In the genomic region with DNA sequence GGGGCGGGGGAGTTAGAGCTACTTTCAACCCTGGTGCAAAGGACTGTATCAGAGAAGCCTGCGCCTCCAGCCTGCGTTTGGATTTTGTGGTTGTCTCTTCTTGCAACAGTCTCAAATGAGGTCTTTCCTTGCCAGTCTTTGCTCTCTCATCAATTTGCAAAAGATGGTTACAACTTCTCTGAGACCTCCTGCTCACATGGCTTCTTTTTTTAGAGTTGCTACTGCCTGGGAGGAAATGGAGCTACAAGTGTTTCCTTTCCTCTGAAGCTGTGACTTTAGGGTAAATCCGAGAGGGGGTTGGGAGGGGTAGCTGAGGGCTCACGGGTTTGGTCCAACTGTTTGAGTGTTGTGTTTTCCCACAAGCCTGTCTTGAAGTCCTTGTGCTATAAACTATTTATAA, we compare ENCODE assay signal across 11 mouse cellular contexts. TPM values are rescaled to one million over a fixed set of nuclear protein-coding genes. Genes with fewer than 3 reads are reported as not detected.
DNase-seq lines count a peak whose midpoint lies in the region; ATAC-seq and TF ChIP-seq lines count a peak whose summit lies in the region.
"Had no signal": no experiment of that assay in that cellular context is flagged by ENCODE, and none has a peak within 500 bp of the region (broad histone marks: within the 10 kb centered on the region; RNA-seq: fewer than 3 reads in every experiment).

No protein-coding gene starts in this region.

- H3K27ac ChIP-seq in liver, adult 2 months (replicated peaks; ENCODE audit: insufficient read depth, low read depth, low read length), result peak overlapping the region; percentile 64
- H3K27ac ChIP-seq in liver, postnatal 0 days (ENCODE audit: low read depth), result no peak overlapping the region
- no peak overlapping the region for H3K27ac ChIP-seq in lung, postnatal 0 days (ENCODE audit: low read length)
- H3K27ac ChIP-seq in midbrain, embryonic 16.5 days (ENCODE audit: low read length), result no peak overlapping the region
- H3K27ac ChIP-seq: midbrain, embryonic 10.5 days; stomach, embryonic 15.5 days had no signal

- peaks cover 2% of the 10 kb centered on the region; the same call in 1 of the 2 replicates for H3K4me1 ChIP-seq in liver, adult 2 months (ENCODE audit: control insufficient read depth, insufficient read depth, low read length)
- H3K4me1 ChIP-seq in liver, postnatal 0 days (ENCODE audit: insufficient read depth), result no peaks in the 10 kb centered on the region
- H3K4me1 ChIP-seq in lung, postnatal 0 days (ENCODE audit: insufficient read depth, low read depth, low read length), result no peaks in the 10 kb centered on the region; the same call in 1 of the 2 replicates
- H3K4me1 ChIP-seq in midbrain, embryonic 16.5 days (ENCODE audit: control insufficient read depth, insufficient read depth, low read length), result no peaks in the 10 kb centered on the region
- H3K4me1 ChIP-seq: midbrain, embryonic 10.5 days; stomach, embryonic 15.5 days had no signal

- H3K9ac ChIP-seq in liver, adult 2 months (ENCODE audit: low read depth, low read length), result no peak overlapping the region
- no peak overlapping the region for H3K9ac ChIP-seq in liver, postnatal 0 days (replicated peaks)
- H3K9ac ChIP-seq in lung, postnatal 0 days (replicated peaks; ENCODE audit: low read depth), result no peak overlapping the region
- H3K9ac ChIP-seq in midbrain, embryonic 16.5 days (ENCODE audit: low read depth, low read length), result no peak overlapping the region
- H3K9ac ChIP-seq: stomach, embryonic 15.5 days had no signal

- H3K9me3 ChIP-seq in liver, postnatal 0 days (ENCODE audit: low read length), result no peaks in the 10 kb centered on the region
- no peaks in the 10 kb centered on the region for H3K9me3 ChIP-seq in lung, postnatal 0 days (ENCODE audit: low read length)
- no peaks in the 10 kb centered on the region for H3K9me3 ChIP-seq in midbrain, embryonic 16.5 days (replicated peaks; ENCODE audit: control insufficient read depth, low read length, poor library complexity, severe bottlenecking)
- H3K9me3 ChIP-seq: midbrain, embryonic 10.5 days; stomach, embryonic 15.5 days had no signal

- no peak for TF ChIP-seq POLR2A in liver, adult 2 months (IDR thresholded peaks at IDR 0.05; ENCODE audit: extremely low read depth, insufficient read depth, low read length)

- H3K79me2 ChIP-seq in liver, adult 2 months (ENCODE audit: control insufficient read depth, insufficient read depth, low read length), result no peaks in the 10 kb centered on the region

- WGBS in liver, adult 2 months, result 65% methylated on average over 5 of the region's 5 CpGs
- 28% methylated on average over 5 of the region's 5 CpGs for WGBS in liver, postnatal 0 days (ENCODE audit: insufficient replicate concordance)
- 47% methylated on average over 5 of the region's 5 CpGs for WGBS in lung, postnatal 0 days
- 76% methylated on average over 5 of the region's 5 CpGs for WGBS in midbrain, embryonic 16.5 days

- TF ChIP-seq EP300 in liver, postnatal 0 days (IDR thresholded peaks at IDR 0.05; ENCODE audit: low read depth), result no peak
- TF ChIP-seq EP300 in lung, postnatal 0 days (IDR thresholded peaks at IDR 0.05), result no peak

- H3K4me3 ChIP-seq in liver, adult 2 months (ENCODE audit: insufficient read depth, low read depth, low read length), result no peak overlapping the region
- no peak overlapping the region for H3K4me3 ChIP-seq in liver, postnatal 0 days (ENCODE audit: low read depth, low read length)
- H3K4me3 ChIP-seq in lung, postnatal 0 days (ENCODE audit: low read depth, low read length), result no peak overlapping the region
- no peak overlapping the region for H3K4me3 ChIP-seq in midbrain, embryonic 16.5 days (ENCODE audit: low read depth, low read length)
- H3K4me3 ChIP-seq: midbrain, embryonic 10.5 days; stomach, embryonic 15.5 days had no signal

- H3K36me3 ChIP-seq in liver, adult 2 months (ENCODE audit: control insufficient read depth, insufficient read depth, low read length), result no peaks in the 10 kb centered on the region
- no peaks in the 10 kb centered on the region for H3K36me3 ChIP-seq in liver, postnatal 0 days (replicated peaks; ENCODE audit: insufficient read depth, low read length)
- H3K36me3 ChIP-seq in lung, postnatal 0 days (ENCODE audit: insufficient read depth, low read length), result no peaks in the 10 kb centered on the region
- H3K36me3 ChIP-seq in midbrain, embryonic 16.5 days (ENCODE audit: control insufficient read depth, insufficient read depth, low read length), result no peaks in the 10 kb centered on the region
- H3K36me3 ChIP-seq: midbrain, embryonic 10.5 days; stomach, embryonic 15.5 days had no signal

- intact Hi-C loops in gastrocnemius, postnatal 14 days (cut with DNase I; ENCODE audit: low total_unique reads), result no loop called here

- no peak for TF ChIP-seq CTCF in liver, adult 2 months (IDR thresholded peaks at IDR 0.05; ENCODE audit: low read depth, low read length)
- TF ChIP-seq CTCF in liver, postnatal 0 days (IDR thresholded peaks at IDR 0.05; ENCODE audit: low read depth), result no peak
- TF ChIP-seq CTCF in lung, postnatal 0 days (IDR thresholded peaks at IDR 0.05), result no peak

- no peak overlapping the region for H3K4me2 ChIP-seq in liver, postnatal 0 days (ENCODE audit: low read depth, low read length)
- H3K4me2 ChIP-seq in lung, postnatal 0 days (replicated peaks; ENCODE audit: low read depth, low read length), result no peak overlapping the region
- H3K4me2 ChIP-seq in midbrain, embryonic 16.5 days (ENCODE audit: low read length), result no peak overlapping the region
- H3K4me2 ChIP-seq: stomach, embryonic 15.5 days had no signal

- no peak for DNase-seq in liver, adult 2 months (ENCODE audit: extremely low read depth, low read depth, low spot score)
- DNase-seq in liver, postnatal 0 days, result no peak
- DNase-seq in lung, postnatal 0 days (ENCODE audit: low spot score), result peak; percentile 31
- DNase-seq in thymus, postnatal 10 days (ENCODE audit: low spot score in 2 of 2), result peak; percentile 67 to 70
- DNase-seq in gastrocnemius, postnatal 14 days, result no peak
- DNase-seq: adrenal gland, postnatal 25 days; cerebellum, postnatal 36 days had no signal

- no peaks in the 10 kb centered on the region for H3K27me3 ChIP-seq in liver, adult 2 months (ENCODE audit: control insufficient read depth, insufficient read depth, low read length)
- no peaks in the 10 kb centered on the region for H3K27me3 ChIP-seq in liver, postnatal 0 days (ENCODE audit: insufficient read depth, low read length)
- H3K27me3 ChIP-seq in lung, postnatal 0 days (replicated peaks; ENCODE audit: insufficient read depth, low read length), result no peaks in the 10 kb centered on the region
- no peaks in the 10 kb centered on the region for H3K27me3 ChIP-seq in midbrain, embryonic 16.5 days (ENCODE audit: control insufficient read depth, insufficient read depth, low read depth, low read length)
- H3K27me3 ChIP-seq: stomach, embryonic 15.5 days had no signal

- no peak for ATAC-seq in liver, postnatal 0 days
- peak; percentile 52 for ATAC-seq in activated CD4-positive, CD25-positive, alpha-beta regulatory T cell, adult 4 months
- no peak for ATAC-seq in lung, postnatal 0 days
- ATAC-seq in midbrain, embryonic 16.5 days, result no peak

RNA-seq across cellular contexts. Expression of gene Il6st, which starts 30.6 kb away (rescaled TPM):
- total RNA-seq in liver, adult 2 months (2014; rRNA removed), result 70.2 and 82.8 TPM in 2 replicates
- 16.0 and 18.9 TPM in 2 replicates for polyA plus RNA-seq in liver, adult 2 months (2012; rRNA removed)
- 7.9 and 11.7 TPM in 2 replicates for polyA plus RNA-seq in liver, postnatal 0 days (2015; fragmentation: Nextera tagmentation; extraction: Ambion mirVana)
- polyA plus RNA-seq in activated CD4-positive, CD25-positive, alpha-beta regulatory T cell, adult 4 months (2017; shearing (Covaris generic)), result 10 to 100 TPM; 29.5 to 37.5 TPM
- 30.4 and 33.7 TPM in 2 replicates for polyA plus RNA-seq in lung, postnatal 0 days (2015; fragmentation: Nextera tagmentation; extraction: Ambion mirVana)
- 100 to 1,000 TPM; 112 to 121 TPM for total RNA-seq in gastrocnemius, postnatal 14 days (2021)
- 20.5 and 25.1 TPM in 2 replicates for polyA plus RNA-seq in midbrain, embryonic 16.5 days (2015; fragmentation: Nextera tagmentation; extraction: Ambion mirVana)

Comparison
In these comparisons a context has a peak if more than half of its experiments do, and no peak if none do; other contexts are left out.
1. DNase-seq: peak in lung, postnatal 0 days (single experiment) and thymus, postnatal 10 days (2 of 2); none in liver, adult 2 months (single experiment), liver, postnatal 0 days (single experiment) and gastrocnemius, postnatal 14 days (single experiment).